Mouse (Mus musculus) kidney, adult 2 months (tissue): Measurements from ENCODE around the gene Kazald1.

ENCODE experiments used
- CTCF ChIP-seq: fragments of 200-500 bp; conservative IDR thresholded peaks from 2 replicates; pipeline ENCODE4 v1.5.1; 2011; ENCODE audit warnings: low read depth, mild to moderate bottlenecking, control low read depth, low read length, moderate library complexity, mixed read lengths; ENCODE audit not compliant: insufficient read depth, insufficient read length
- POLR2A ChIP-seq: fragments of 200-500 bp; IDR thresholded peaks from one replicate; pipeline ENCODE4 v1.6.1; 2011; ENCODE audit warnings: low read depth, low read length, control low read depth

- TF ChIP-seq CTCF: no peak
- TF ChIP-seq POLR2A: no peak
Measured at GRCm38 (mm10) chr19:45057724-45058112, 17.3 kb upstream of the Kazald1 start.
